Mouse (Mus musculus) bone marrow macrophage, adult 2 months (primary cell): ENCODE measurements at regions not wholly inside any gene's neighbourhood (a gene's known extent, or its start where the extent isn't known, plus 50 kb on each side); places are given as distances from the start of the nearest gene placed in this dataset.
A peak's percentile ranks its signal among the peaks of the same experiment; 100 is the strongest.
"Not testable (repeated sequence)": the region's sequence is repeated elsewhere in the genome, so short reads cannot be mapped to it uniquely, and the experiment has no call there.

Experiments
- H3K27ac ChIP-seq: 2 replicates; pipeline ENCODE4 v1.5.1; 2012; ENCODE audit warnings: low read depth, low read length; ENCODE audit not compliant: insufficient read depth
- H3K4me1 ChIP-seq: 2 replicates; pipeline ENCODE4 v1.6.1; 2012; ENCODE audit warnings: low read length; ENCODE audit not compliant: control insufficient read depth, insufficient read depth
- H3K4me3 ChIP-seq: 2 replicates; pipeline ENCODE4 v1.5.1; 2012; ENCODE audit warnings: mild to moderate bottlenecking, low read length, moderate library complexity; ENCODE audit not compliant: insufficient read depth
- CTCF ChIP-seq: IDR thresholded peaks from 2 replicates; pipeline ENCODE4 v1.5.1; 2012; ENCODE audit warnings: low read depth, mild to moderate bottlenecking, low read length, moderate library complexity
- POLR2A ChIP-seq: IDR thresholded peaks from 2 replicates; pipeline ENCODE4 v1.6.1; 2012; ENCODE audit warnings: mild to moderate bottlenecking, low read depth, low read length, borderline replicate concordance

- no peak overlapping the region for H3K27ac ChIP-seq
- H3K4me1 ChIP-seq: peaks cover 10% of the 10 kb centered on the region
- TF ChIP-seq CTCF: no peak
- no peak for TF ChIP-seq POLR2A
- H3K4me3 ChIP-seq: no peak overlapping the region
Measured at GRCm38 (mm10) chr17:31748971-31749370, 71.4 kb downstream of the Cryaa start.

- no peak for TF ChIP-seq POLR2A
- no peak for TF ChIP-seq CTCF
- H3K4me1 ChIP-seq: peaks cover 14% of the 10 kb centered on the region
- no peak overlapping the region for H3K27ac ChIP-seq
- no peak overlapping the region for H3K4me3 ChIP-seq
Measured at GRCm38 (mm10) chr17:31751262-31751661, 73.7 kb downstream of the Cryaa start.

GRCm38 (mm10) chr17:31753113-31753858 lies 75.7 kb downstream of the Cryaa start:
- TF ChIP-seq POLR2A (no peak), CTCF (no peak)
- Histone ChIP-seq H3K4me3 (no peak overlapping the region), H3K4me1 (peaks cover 14% of the 10 kb centered on the region), H3K27ac (no peak overlapping the region)

DNA sequence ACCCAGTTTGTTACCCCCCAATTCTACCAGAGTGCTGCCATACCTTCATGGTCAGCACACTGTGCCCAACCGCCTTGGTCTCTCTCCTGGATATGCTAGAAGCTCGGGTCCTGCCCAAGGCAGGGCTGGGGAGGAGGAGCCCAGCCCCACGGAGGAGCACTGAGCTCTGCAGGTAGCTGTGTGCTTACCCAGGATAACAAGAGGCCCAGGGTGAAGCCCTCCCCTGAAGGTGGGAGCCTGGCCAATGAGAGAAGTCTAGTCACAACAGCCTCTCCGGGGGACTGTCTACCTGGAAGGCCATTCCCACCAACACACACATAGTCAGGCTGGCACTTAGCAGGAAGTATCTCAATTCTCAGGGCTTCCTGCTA lies 76.2 kb downstream of the Cryaa start:
- Histone ChIP-seq H3K4me1 (peaks cover 14% of the 10 kb centered on the region), H3K27ac (no peak overlapping the region), H3K4me3 (no peak overlapping the region)
- TF ChIP-seq CTCF (no peak), POLR2A (no peak)

- TF ChIP-seq POLR2A (no peak), CTCF (no peak)
- Histone ChIP-seq H3K4me1 (peaks cover 2% of the 10 kb centered on the region; the same call in 1 of the 2 replicates), H3K4me3 (no peak overlapping the region), H3K27ac (no peak overlapping the region)
Measured at GRCm38 (mm10) chr17:31760465-31760864, 82.9 kb downstream of the Cryaa start.

GRCm38 (mm10) chr17:31763078-31763477 lies 85.5 kb downstream of the Cryaa start:
- Histone ChIP-seq H3K4me3 (no peak overlapping the region), H3K27ac (no peak overlapping the region), H3K4me1 (peaks cover 2% of the 10 kb centered on the region; the same call in 1 of the 2 replicates)
- TF ChIP-seq CTCF: no peak
- no peak for TF ChIP-seq POLR2A

- Histone ChIP-seq H3K27ac (no peak overlapping the region), H3K4me3 (no peak overlapping the region), H3K4me1 (no peaks in the 10 kb centered on the region)
- TF ChIP-seq POLR2A (no peak), CTCF (no peak)
Measured at GRCm38 (mm10) chr17:31766779-31767697, 88.6 kb downstream of the Sik1 start.

- Histone ChIP-seq H3K4me3 (no peak overlapping the region), H3K27ac (no peak overlapping the region), H3K4me1 (no peaks in the 10 kb centered on the region)
- TF ChIP-seq CTCF: no peak
- no peak for TF ChIP-seq POLR2A
Measured at GRCm38 (mm10) chr17:31772201-31772820, 83.3 kb downstream of the Sik1 start.

GRCm38 (mm10) chr17:31773882-31774281 lies 81.7 kb downstream of the Sik1 start:
- 0 out of 2 replicates have a peak, but pooled peaks have one; percentile 15 for TF ChIP-seq CTCF
- not testable (repeated sequence) for H3K4me3 ChIP-seq, H3K27ac ChIP-seq, H3K4me1 ChIP-seq

- TF ChIP-seq POLR2A: no peak
- TF ChIP-seq CTCF: no peak
- H3K27ac ChIP-seq: no peak overlapping the region
- no peak overlapping the region for H3K4me3 ChIP-seq
- H3K4me1 ChIP-seq: no peaks in the 10 kb centered on the region
Measured at GRCm38 (mm10) chr17:31775037-31775436, 80.6 kb downstream of the Sik1 start.
